Mouse (Mus musculus): ENCODE measurements around the gene Hps4. TPM values are rescaled to one million over a fixed set of nuclear protein-coding genes. Genes with fewer than 3 reads are reported as not detected.
"Not testable (repeated sequence)": the region's sequence is repeated elsewhere in the genome, so short reads cannot be mapped to it uniquely, and the experiment has no call there.

Hps4 gene
- polyA plus RNA-seq, 1 experiment: 66.3 TPM

- Histone ChIP-seq H3K27ac (ENCODE audit: insufficient read depth, low read depth, low read length) (no peak overlapping the region), H3K4me3 (ENCODE audit: low read depth, low read length) (no peak overlapping the region), H3K4me1 (ENCODE audit: control insufficient read depth, insufficient read depth, insufficient read length, low read length) (no peaks in the 10 kb centered on the region), H3K27me3 (ENCODE audit: control insufficient read depth, insufficient read depth, low read length) (peaks cover 13% of the 10 kb centered on the region), H3K36me3 (ENCODE audit: control insufficient read depth, insufficient read depth, low read length) (no peaks in the 10 kb centered on the region)
- 60% methylated on average over 10 of the region's 10 CpGs for WGBS
- TF ChIP-seq POLR2A (IDR thresholded peaks at IDR 0.05; ENCODE audit: low read depth, low read length) (no peak), CTCF (IDR thresholded peaks at IDR 0.05; ENCODE audit: extremely low read depth, insufficient read length, insufficient replicate concordance, low read depth, low read length) (no peak)
These were observed 56.4 kb downstream of the Hps4 start for GRCm38 (mm10) chr5:112399284-112399683.

- Histone ChIP-seq H3K36me3 (ENCODE audit: control insufficient read depth, insufficient read depth, low read length) (no peaks in the 10 kb centered on the region), H3K4me1 (ENCODE audit: control insufficient read depth, insufficient read depth, insufficient read length, low read length) (no peaks in the 10 kb centered on the region), H3K27me3 (ENCODE audit: control insufficient read depth, insufficient read depth, low read length) (no peaks in the 10 kb centered on the region), H3K27ac (ENCODE audit: insufficient read depth, low read depth, low read length) (no peak overlapping the region), H3K4me3 (ENCODE audit: low read depth, low read length) (no peak overlapping the region)
- TF ChIP-seq POLR2A (IDR thresholded peaks at IDR 0.05; ENCODE audit: low read depth, low read length): no peak
- no peak for TF ChIP-seq CTCF (IDR thresholded peaks at IDR 0.05; ENCODE audit: extremely low read depth, insufficient read length, insufficient replicate concordance, low read depth, low read length)
- WGBS: 41% methylated on average over 3 of the region's 3 CpGs
These were observed 59.6 kb downstream of the Hps4 start for GRCm38 (mm10) chr5:112402437-112402836.

- no peaks in the 10 kb centered on the region for H3K36me3 ChIP-seq (ENCODE audit: control insufficient read depth, insufficient read depth, low read length)
- no peaks in the 10 kb centered on the region for H3K27me3 ChIP-seq (ENCODE audit: control insufficient read depth, insufficient read depth, low read length)
- no peak overlapping the region for H3K4me3 ChIP-seq (ENCODE audit: low read depth, low read length)
- no peak overlapping the region for H3K27ac ChIP-seq (ENCODE audit: insufficient read depth, low read depth, low read length)
- no peaks in the 10 kb centered on the region for H3K4me1 ChIP-seq (ENCODE audit: control insufficient read depth, insufficient read depth, insufficient read length, low read length)
- WGBS: 32% methylated on average over 3 of the region's 3 CpGs
- no peak for TF ChIP-seq CTCF (IDR thresholded peaks at IDR 0.05; ENCODE audit: extremely low read depth, insufficient read length, insufficient replicate concordance, low read depth, low read length)
- no peak for TF ChIP-seq POLR2A (IDR thresholded peaks at IDR 0.05; ENCODE audit: low read depth, low read length)
These were observed 63.1 kb downstream of the Hps4 start for GRCm38 (mm10) chr5:112406017-112406416.

- H3K36me3 ChIP-seq (ENCODE audit: control insufficient read depth, insufficient read depth, low read length): no peaks in the 10 kb centered on the region
- TF ChIP-seq CTCF (IDR thresholded peaks at IDR 0.05; ENCODE audit: extremely low read depth, insufficient read length, insufficient replicate concordance, low read depth, low read length): no peak
- no peak for TF ChIP-seq POLR2A (IDR thresholded peaks at IDR 0.05; ENCODE audit: low read depth, low read length)
- WGBS: 54% methylated on average over 5 of the region's 5 CpGs
These were observed 66.4 kb downstream of the Hps4 start for GRCm38 (mm10) chr5:112409274-112409673.

GRCm38 (mm10) chr5:112411072-112411471 is 68.2 kb downstream of the Hps4 start:
- H3K27ac ChIP-seq (ENCODE audit: insufficient read depth, low read depth, low read length): no peak overlapping the region
- TF ChIP-seq CTCF (IDR thresholded peaks at IDR 0.05; ENCODE audit: extremely low read depth, insufficient read length, insufficient replicate concordance, low read depth, low read length) (no peak), POLR2A (IDR thresholded peaks at IDR 0.05; ENCODE audit: low read depth, low read length) (no peak)
- no peaks in the 10 kb centered on the region for H3K36me3 ChIP-seq (ENCODE audit: control insufficient read depth, insufficient read depth, low read length)
- H3K4me1 ChIP-seq (ENCODE audit: control insufficient read depth, insufficient read depth, insufficient read length, low read length): no peaks in the 10 kb centered on the region
- H3K4me3 ChIP-seq (ENCODE audit: low read depth, low read length): no peak overlapping the region
- 42% methylated on average over 11 of the region's 11 CpGs for WGBS
- no peaks in the 10 kb centered on the region for H3K27me3 ChIP-seq (ENCODE audit: control insufficient read depth, insufficient read depth, low read length)

More at GRCm38 (mm10) chr5:112409274-112409673, 66.4 kb downstream of the Hps4 start:
- Histone ChIP-seq H3K4me1 (ENCODE audit: control insufficient read depth, insufficient read depth, insufficient read length, low read length) (no peaks in the 10 kb centered on the region), H3K27me3 (ENCODE audit: control insufficient read depth, insufficient read depth, low read length) (no peaks in the 10 kb centered on the region), H3K27ac (ENCODE audit: insufficient read depth, low read depth, low read length) (no peak overlapping the region), H3K4me3 (ENCODE audit: low read depth, low read length) (no peak overlapping the region)

- no peak overlapping the region for H3K27ac ChIP-seq (ENCODE audit: insufficient read depth, low read depth, low read length)
These were observed 68.8 kb downstream of the Hps4 start for GRCm38 (mm10) chr5:112411514-112412335.

GRCm38 (mm10) chr5:112412781-112413180 is 69.9 kb downstream of the Hps4 start:
- H3K4me3 ChIP-seq (ENCODE audit: low read depth, low read length); H3K27me3 ChIP-seq (ENCODE audit: control insufficient read depth, insufficient read depth, low read length); H3K4me1 ChIP-seq (ENCODE audit: control insufficient read depth, insufficient read depth, insufficient read length, low read length); H3K36me3 ChIP-seq (ENCODE audit: control insufficient read depth, insufficient read depth, low read length); H3K27ac ChIP-seq (ENCODE audit: insufficient read depth, low read depth, low read length): not testable (repeated sequence)
- 66% methylated on average over 4 of the region's 4 CpGs for WGBS

More at GRCm38 (mm10) chr5:112411514-112412335, 68.8 kb downstream of the Hps4 start:
- TF ChIP-seq CTCF (IDR thresholded peaks at IDR 0.05; ENCODE audit: extremely low read depth, insufficient read length, insufficient replicate concordance, low read depth, low read length) (no peak), POLR2A (IDR thresholded peaks at IDR 0.05; ENCODE audit: low read depth, low read length) (no peak)
- WGBS: 13% methylated on average over 19 of the region's 19 CpGs
- Histone ChIP-seq H3K36me3 (ENCODE audit: control insufficient read depth, insufficient read depth, low read length) (no peaks in the 10 kb centered on the region), H3K27me3 (ENCODE audit: control insufficient read depth, insufficient read depth, low read length) (no peaks in the 10 kb centered on the region), H3K4me3 (ENCODE audit: low read depth, low read length) (no peak overlapping the region), H3K4me1 (ENCODE audit: control insufficient read depth, insufficient read depth, insufficient read length, low read length) (no peaks in the 10 kb centered on the region)

Measured in small intestine, adult 2 months (tissue).